Mouse (Mus musculus): ENCODE data around the gene Gpsm3. TPM values are rescaled to one million over a fixed set of nuclear protein-coding genes. Genes with fewer than 3 reads are reported as not detected.

Gene Gpsm3
- polyA plus RNA-seq, 1 experiment from 2014 or later = 28.5 TPM

GRCm38 (mm10) chr17:34604511-34605237 lies 15.1 kb downstream of the Gpsm3 start:
- WGBS = 9% methylated on average over 24 of the region's 24 CpGs
- H3K9ac ChIP-seq (ENCODE audit: low read depth, low read length) = peak overlapping the region; percentile 31; the same call in 1 of the 2 replicates
- DNase-seq (ENCODE audit: low spot score) (no peak), ATAC-seq (replicated peaks; ENCODE audit: low FRiP score, low read depth) (peak; percentile 0; the same call in 1 of the 2 replicates)
- peak overlapping the region; percentile 92 for H3K4me2 ChIP-seq (ENCODE audit: low read length)
- H3K27ac ChIP-seq = peak overlapping the region; percentile 89
- no peaks in the 10 kb centered on the region for H3K9me3 ChIP-seq (replicated peaks; ENCODE audit: low read length)
- peaks cover 9% of the 10 kb centered on the region for H3K36me3 ChIP-seq (ENCODE audit: insufficient read depth, low read length)
- peaks cover 18% of the 10 kb centered on the region for H3K4me1 ChIP-seq (replicated peaks; ENCODE audit: insufficient read depth, low read length)
- TF ChIP-seq CTCF (IDR thresholded peaks at IDR 0.05; ENCODE audit: low read depth) = no peak
- H3K4me3 ChIP-seq (replicated peaks; ENCODE audit: low read depth, low read length) = peak overlapping the region; percentile 88; the same call in 1 of the 2 replicates
- no peaks in the 10 kb centered on the region for H3K27me3 ChIP-seq (ENCODE audit: insufficient read depth, low read length)

GRCm38 (mm10) chr17:34605609-34606008 lies 16.0 kb downstream of the Gpsm3 start:
- H3K36me3 ChIP-seq (ENCODE audit: insufficient read depth, low read length) = peaks cover 7% of the 10 kb centered on the region; the same call in 1 of the 2 replicates
- H3K9ac ChIP-seq (ENCODE audit: low read depth, low read length) = peak overlapping the region; percentile 95
- peaks cover 18% of the 10 kb centered on the region for H3K4me1 ChIP-seq (replicated peaks; ENCODE audit: insufficient read depth, low read length)
- no peak for TF ChIP-seq CTCF (IDR thresholded peaks at IDR 0.05; ENCODE audit: low read depth)
- DNase-seq (ENCODE audit: low spot score) = peak; percentile 97
- ATAC-seq (replicated peaks; ENCODE audit: low FRiP score, low read depth) = peak; percentile 33
- H3K27ac ChIP-seq = peak overlapping the region; percentile 89
- H3K4me3 ChIP-seq (replicated peaks; ENCODE audit: low read depth, low read length) = peak overlapping the region; percentile 88
- peak overlapping the region; percentile 92 for H3K4me2 ChIP-seq (ENCODE audit: low read length)
- under 1% methylated on average over 30 of the region's 30 CpGs for WGBS
- H3K9me3 ChIP-seq (replicated peaks; ENCODE audit: low read length) = no peaks in the 10 kb centered on the region
- no peaks in the 10 kb centered on the region for H3K27me3 ChIP-seq (ENCODE audit: insufficient read depth, low read length)

- peak overlapping the region; percentile 92 for H3K4me2 ChIP-seq (ENCODE audit: low read length)
- H3K27me3 ChIP-seq (ENCODE audit: insufficient read depth, low read length) = no peaks in the 10 kb centered on the region
- no peaks in the 10 kb centered on the region for H3K9me3 ChIP-seq (replicated peaks; ENCODE audit: low read length)
- H3K36me3 ChIP-seq (ENCODE audit: insufficient read depth, low read length) = peaks cover 11% of the 10 kb centered on the region
- H3K4me3 ChIP-seq (replicated peaks; ENCODE audit: low read depth, low read length) = peak overlapping the region; percentile 88
- peaks cover 18% of the 10 kb centered on the region for H3K4me1 ChIP-seq (replicated peaks; ENCODE audit: insufficient read depth, low read length)
- ATAC-seq (replicated peaks; ENCODE audit: low FRiP score, low read depth) = no peak
- peak overlapping the region; percentile 95 for H3K9ac ChIP-seq (ENCODE audit: low read depth, low read length)
- 9% methylated on average over 29 of the region's 32 CpGs for WGBS
- no peak for TF ChIP-seq CTCF (IDR thresholded peaks at IDR 0.05; ENCODE audit: low read depth)
- DNase-seq (ENCODE audit: low spot score) = peak; percentile 50
- H3K27ac ChIP-seq = peak overlapping the region; percentile 89
These were observed 16.8 kb downstream of the Gpsm3 start for GRCm38 (mm10) chr17:34606186-34607039.

GRCm38 (mm10) chr17:34607997-34608396 lies 18.4 kb downstream of the Gpsm3 start:
- peak overlapping the region; percentile 18; the same call in 1 of the 2 replicates for H3K9ac ChIP-seq (ENCODE audit: low read depth, low read length)
- peaks cover 16% of the 10 kb centered on the region for H3K4me1 ChIP-seq (replicated peaks; ENCODE audit: insufficient read depth, low read length)
- no peak overlapping the region for H3K4me2 ChIP-seq (ENCODE audit: low read length)
- peak overlapping the region; percentile 62 for H3K27ac ChIP-seq
- no peak for TF ChIP-seq CTCF (IDR thresholded peaks at IDR 0.05; ENCODE audit: low read depth)
- no peak for DNase-seq (ENCODE audit: low spot score)
- ATAC-seq (replicated peaks; ENCODE audit: low FRiP score, low read depth) = no peak
- peaks cover 22% of the 10 kb centered on the region for H3K36me3 ChIP-seq (ENCODE audit: insufficient read depth, low read length)
- H3K27me3 ChIP-seq (ENCODE audit: insufficient read depth, low read length) = no peaks in the 10 kb centered on the region
- no peak overlapping the region for H3K4me3 ChIP-seq (replicated peaks; ENCODE audit: low read depth, low read length)
- WGBS = 60% methylated on average over 7 of the region's 7 CpGs
- H3K9me3 ChIP-seq (replicated peaks; ENCODE audit: low read length) = no peaks in the 10 kb centered on the region

- DNase-seq (ENCODE audit: low spot score) (no peak), ATAC-seq (replicated peaks; ENCODE audit: low FRiP score, low read depth) (no peak)
- peaks cover 16% of the 10 kb centered on the region; the same call in 1 of the 2 replicates for H3K4me1 ChIP-seq (replicated peaks; ENCODE audit: insufficient read depth, low read length)
- no peak overlapping the region for H3K4me2 ChIP-seq (ENCODE audit: low read length)
- WGBS = 87% methylated on average over 8 of the region's 8 CpGs
- H3K4me3 ChIP-seq (replicated peaks; ENCODE audit: low read depth, low read length) = no peak overlapping the region
- peaks cover 42% of the 10 kb centered on the region for H3K36me3 ChIP-seq (ENCODE audit: insufficient read depth, low read length)
- no peaks in the 10 kb centered on the region for H3K27me3 ChIP-seq (ENCODE audit: insufficient read depth, low read length)
- no peaks in the 10 kb centered on the region for H3K9me3 ChIP-seq (replicated peaks; ENCODE audit: low read length)
- no peak for TF ChIP-seq CTCF (IDR thresholded peaks at IDR 0.05; ENCODE audit: low read depth)
- no peak overlapping the region for H3K9ac ChIP-seq (ENCODE audit: low read depth, low read length)
- no peak overlapping the region for H3K27ac ChIP-seq
These were observed 21.4 kb downstream of the Gpsm3 start for GRCm38 (mm10) chr17:34611050-34611449.

- H3K36me3 ChIP-seq (ENCODE audit: insufficient read depth, low read length) = peaks cover 51% of the 10 kb centered on the region
- 78% methylated on average over 10 of the region's 11 CpGs for WGBS
- no peaks in the 10 kb centered on the region for H3K9me3 ChIP-seq (replicated peaks; ENCODE audit: low read length)
- no peak overlapping the region for H3K4me3 ChIP-seq (replicated peaks; ENCODE audit: low read depth, low read length)
- no peak for ATAC-seq (replicated peaks; ENCODE audit: low FRiP score, low read depth)
- H3K4me1 ChIP-seq (replicated peaks; ENCODE audit: insufficient read depth, low read length) = 0 out of 2 replicates have a peak, but pooled peaks cover 5% of the 10 kb centered on the region
- no peak overlapping the region; the same call in 1 of the 2 replicates for H3K27ac ChIP-seq
- no peak overlapping the region for H3K4me2 ChIP-seq (ENCODE audit: low read length)
- TF ChIP-seq CTCF (IDR thresholded peaks at IDR 0.05; ENCODE audit: low read depth) = no peak
- DNase-seq (ENCODE audit: low spot score) = no peak
- H3K9ac ChIP-seq (ENCODE audit: low read depth, low read length) = no peak overlapping the region
- H3K27me3 ChIP-seq (ENCODE audit: insufficient read depth, low read length) = no peaks in the 10 kb centered on the region
These were observed 23.5 kb downstream of the Gpsm3 start for GRCm38 (mm10) chr17:34613054-34613645.
